Mouse (Mus musculus) small intestine, adult 2 months (tissue): ENCODE data around the gene Bace2. TPM values are rescaled to one million over a fixed set of nuclear protein-coding genes. Genes with fewer than 3 reads are reported as not detected.

ENCODE experiments used
- H3K27ac ChIP-seq: fragments of 200-500 bp; 2 replicates; pipeline ENCODE4 v1.5.1; 2012; ENCODE audit warnings: low read depth, low read length, control low read depth, inconsistent platforms; ENCODE audit not compliant: insufficient read depth
- H3K27me3 ChIP-seq: fragments of 200-500 bp; 2 replicates; pipeline ENCODE4 v1.6.1; 2012; ENCODE audit warnings: mild to moderate bottlenecking, moderate library complexity, low read length, inconsistent platforms; ENCODE audit not compliant: control insufficient read depth, insufficient read depth
- H3K36me3 ChIP-seq: fragments of 200-500 bp; 2 replicates; pipeline ENCODE4 v1.6.1; 2012; ENCODE audit warnings: mild to moderate bottlenecking, low read length, control low read depth, inconsistent platforms; ENCODE audit not compliant: control insufficient read depth, insufficient read depth
- H3K4me1 ChIP-seq: fragments of 200-500 bp; 2 replicates; pipeline ENCODE4 v1.6.1; 2012; ENCODE audit warnings: low read length, inconsistent platforms, mixed read lengths; ENCODE audit not compliant: control insufficient read depth, insufficient read depth, insufficient read length
- H3K4me3 ChIP-seq: fragments of 200-500 bp; 2 replicates; pipeline ENCODE4 v1.5.1; 2012; ENCODE audit warnings: low read depth, mild to moderate bottlenecking, control low read depth, inconsistent platforms, low read length, moderate library complexity
- CTCF ChIP-seq: fragments of 200-500 bp; IDR thresholded peaks from 2 replicates; pipeline ENCODE4 v1.5.1; 2012; ENCODE audit warnings: low read depth, mild to moderate bottlenecking, control low read depth, inconsistent platforms, low read length, moderate library complexity, mixed read lengths; ENCODE audit not compliant: insufficient replicate concordance, insufficient read length; ENCODE audit errors: extremely low read depth
- POLR2A ChIP-seq: fragments of 200-500 bp; IDR thresholded peaks from 2 replicates; pipeline ENCODE4 v1.6.1; 2012; ENCODE audit warnings: low read depth, mild to moderate bottlenecking, control low read depth, inconsistent platforms, low read length, moderate library complexity
- WGBS: fragments of 180-500 bp; shearing (Covaris S2); methylation state at CpG from one replicate; pipeline ENCODE4 v1.1.7; 2018; 5-methylcytosine and 5-hydroxymethylcytosine counted together
- polyA plus RNA-seq: library from polyadenylated mRNA; depleted of rRNA; stranded (reverse); fragments of >200 nt; gene quantifications from 2 replicates; pipeline ENCODE4 v1.2.3, GENCODE M21; 2012

The Bace2 gene
- polyA plus RNA-seq, 1 experiment: 2.0 TPM

DNA sequence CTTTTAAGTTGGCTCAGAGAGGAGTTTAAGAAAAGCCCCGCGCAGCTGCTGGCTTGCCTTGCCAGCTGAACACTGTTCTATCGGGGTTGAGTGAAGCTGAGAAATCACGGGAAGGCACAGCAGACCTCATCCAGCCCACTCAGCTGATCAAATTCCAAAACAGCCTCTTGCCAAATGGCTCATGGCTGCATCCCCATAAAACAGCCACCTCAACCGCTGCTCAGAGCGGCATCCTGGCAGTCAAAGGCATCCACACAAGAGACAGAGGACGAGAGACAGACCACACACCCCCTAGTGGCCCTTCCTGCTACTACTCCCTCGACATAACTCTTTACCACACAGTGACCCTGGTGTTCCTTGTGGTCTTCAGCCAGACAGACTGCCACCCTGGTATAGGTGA lies 30.6 kb upstream of the Bace2 start:
- H3K4me3 ChIP-seq: no peak overlapping the region
- 42% methylated on average over 8 of the region's 8 CpGs for WGBS
- peak; percentile 51; the same call in 1 of the 2 replicates for TF ChIP-seq CTCF
- no peak for TF ChIP-seq POLR2A
- H3K27ac ChIP-seq: no peak overlapping the region
- no peaks in the 10 kb centered on the region for H3K27me3 ChIP-seq
- no peaks in the 10 kb centered on the region for H3K4me1 ChIP-seq
- H3K36me3 ChIP-seq: no peaks in the 10 kb centered on the region

DNA sequence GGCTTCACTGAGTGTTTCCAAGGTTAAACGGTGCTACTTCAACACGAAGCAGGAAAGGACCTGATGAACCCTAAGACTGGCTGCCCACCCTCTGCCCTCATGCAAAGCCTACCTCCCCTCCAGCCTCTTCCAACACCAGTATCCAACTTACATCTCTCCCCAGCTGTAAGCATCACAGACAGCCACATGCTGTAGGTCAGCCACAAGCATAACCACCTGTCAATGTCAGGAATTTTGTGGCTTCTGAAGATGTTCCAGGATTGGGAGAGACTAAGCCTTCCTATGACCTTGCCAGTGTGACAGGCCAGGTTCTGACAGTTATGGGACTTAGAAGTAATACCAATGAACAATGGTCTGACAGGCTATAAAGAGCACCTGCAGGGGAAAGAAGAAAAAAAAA lies 27.9 kb upstream of the Bace2 start:
- H3K4me1 ChIP-seq: no peaks in the 10 kb centered on the region
- no peak overlapping the region for H3K27ac ChIP-seq
- 76% methylated on average over 2 of the region's 2 CpGs for WGBS
- no peaks in the 10 kb centered on the region for H3K36me3 ChIP-seq
- TF ChIP-seq POLR2A: no peak
- no peak for TF ChIP-seq CTCF
- H3K27me3 ChIP-seq: no peaks in the 10 kb centered on the region
- no peak overlapping the region for H3K4me3 ChIP-seq

DNA sequence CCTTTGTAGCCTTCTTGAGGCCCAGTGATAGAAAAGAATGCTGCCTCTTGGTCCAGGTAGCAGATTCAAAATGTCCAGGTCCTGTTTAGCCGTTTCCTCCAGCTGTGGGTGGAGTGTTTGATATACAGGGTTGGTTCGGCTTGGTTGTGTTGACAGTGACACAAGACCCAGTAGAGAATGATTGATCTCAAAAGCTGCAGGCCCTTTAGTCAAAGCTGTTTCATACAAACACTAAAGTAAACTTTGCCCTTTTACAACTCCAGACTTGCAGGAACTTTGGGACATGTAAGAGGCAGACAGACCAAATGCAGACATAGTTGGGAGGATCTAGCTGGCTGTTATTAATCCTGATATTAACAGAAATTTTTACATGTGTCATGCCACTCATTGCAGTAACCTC lies 3.5 kb upstream of the Bace2 start:
- TF ChIP-seq CTCF (no peak), POLR2A (no peak)
- Histone ChIP-seq H3K4me3 (no peak overlapping the region), H3K36me3 (no peaks in the 10 kb centered on the region), H3K4me1 (peaks cover 6% of the 10 kb centered on the region; the same call in 1 of the 2 replicates), H3K27me3 (no peaks in the 10 kb centered on the region), H3K27ac (no peak overlapping the region)
- 26% methylated on average over 2 of the region's 2 CpGs for WGBS

DNA sequence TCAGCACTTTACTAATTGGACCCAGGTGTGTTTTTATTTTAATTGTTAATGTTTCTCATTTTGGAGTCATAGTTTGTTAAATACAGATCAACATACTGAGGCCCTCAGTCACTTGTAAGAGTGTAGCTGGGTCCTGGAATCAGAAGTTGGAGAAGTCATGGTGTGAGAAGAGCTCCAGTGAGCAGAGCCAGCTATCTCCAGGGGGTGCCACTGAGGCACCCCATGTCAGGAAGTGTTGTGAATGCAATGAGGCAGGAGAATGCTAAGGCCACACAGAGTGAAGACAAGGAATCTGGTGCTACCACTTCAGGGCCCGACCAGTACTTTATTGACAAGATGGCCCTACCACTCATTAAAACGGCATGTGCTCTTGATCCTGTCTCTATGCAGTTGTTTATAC lies 1.9 kb upstream of the Bace2 start:
- 93% methylated on average over 2 of the region's 2 CpGs for WGBS
- Histone ChIP-seq H3K4me3 (no peak overlapping the region), H3K36me3 (no peaks in the 10 kb centered on the region), H3K27me3 (no peaks in the 10 kb centered on the region), H3K4me1 (peaks cover 6% of the 10 kb centered on the region; the same call in 1 of the 2 replicates), H3K27ac (no peak overlapping the region)
- no peak for TF ChIP-seq POLR2A

DNA sequence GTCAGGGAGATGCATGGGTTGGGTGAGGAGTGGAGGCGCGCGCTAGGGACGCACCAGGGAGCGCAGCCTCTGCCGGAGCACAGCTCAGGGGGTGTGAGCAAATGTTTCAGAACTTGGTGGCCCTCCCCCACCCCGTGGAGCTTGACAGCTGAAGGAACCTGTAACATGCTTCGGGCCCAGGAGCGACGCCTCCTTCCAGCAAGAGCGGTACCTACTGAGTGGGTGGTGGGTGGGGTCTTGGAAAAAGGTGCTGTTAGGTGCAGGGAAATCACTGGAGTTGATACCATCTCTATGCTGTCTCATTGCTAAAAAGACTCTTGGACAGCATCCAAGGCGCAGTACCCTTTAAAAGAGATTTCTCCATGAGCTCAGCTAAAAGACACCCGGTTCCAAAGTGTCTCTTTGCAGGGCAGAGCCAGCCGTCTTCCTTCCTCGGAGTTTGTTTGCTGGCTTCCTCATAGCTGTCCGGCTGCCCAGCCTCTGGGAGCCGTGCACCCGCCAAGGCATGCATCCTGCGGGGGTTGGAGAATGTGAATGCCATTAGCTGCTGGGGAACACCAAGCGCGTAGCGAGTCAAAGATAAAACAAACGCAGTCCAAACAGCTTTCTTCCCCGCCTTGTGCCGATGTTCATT lies 763 bp downstream of the Bace2 start:
- 2% methylated on average over 25 of the region's 25 CpGs for WGBS
- H3K27me3 ChIP-seq: no peaks in the 10 kb centered on the region
- peak overlapping the region; percentile 59 for H3K4me3 ChIP-seq
- H3K36me3 ChIP-seq: no peaks in the 10 kb centered on the region
- no peak overlapping the region for H3K27ac ChIP-seq
- TF ChIP-seq CTCF (no peak), POLR2A (no peak; the same call in 1 of the 2 replicates)
- H3K4me1 ChIP-seq: peaks cover 8% of the 10 kb centered on the region; the same call in 1 of the 2 replicates

DNA sequence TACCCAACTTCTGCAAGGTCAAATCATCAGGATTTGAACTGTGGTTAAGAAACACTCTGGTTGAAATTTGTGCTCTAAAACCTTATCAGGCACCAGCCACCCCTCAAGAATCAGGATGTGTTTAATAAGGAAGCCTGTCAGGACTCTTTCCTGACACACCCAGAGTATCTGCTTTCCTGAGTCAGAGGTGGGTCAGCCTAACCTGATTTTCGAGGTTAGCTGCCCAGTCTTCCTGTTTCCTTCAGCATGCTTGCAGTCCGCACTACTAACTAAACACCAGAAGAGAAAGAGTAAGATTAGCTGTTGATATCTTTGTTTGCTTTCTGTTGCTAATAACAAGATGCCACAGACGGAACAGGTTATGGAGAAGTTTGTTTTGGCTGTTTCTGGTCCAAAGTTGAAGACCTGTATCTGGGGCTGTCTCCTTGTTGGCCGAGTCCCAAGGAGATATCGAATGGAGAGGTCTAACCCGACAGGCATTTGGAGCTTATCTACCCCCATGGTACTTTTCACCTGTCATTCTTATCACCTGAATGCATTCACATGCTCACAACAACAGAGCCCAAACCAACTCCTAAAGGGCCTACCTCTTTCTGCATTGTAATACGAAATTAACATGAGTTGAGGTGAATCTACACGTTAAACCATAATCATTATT lies 5.8 kb downstream of the Bace2 start:
- no peaks in the 10 kb centered on the region for H3K36me3 ChIP-seq
- no peaks in the 10 kb centered on the region for H3K27me3 ChIP-seq
- no peak overlapping the region for H3K4me3 ChIP-seq
- no peak overlapping the region for H3K27ac ChIP-seq
- no peak for TF ChIP-seq CTCF
- TF ChIP-seq POLR2A: no peak
- H3K4me1 ChIP-seq: 0 out of 2 replicates have a peak, but pooled peaks cover 3% of the 10 kb centered on the region
- 22% methylated on average over 8 of the region's 8 CpGs for WGBS

DNA sequence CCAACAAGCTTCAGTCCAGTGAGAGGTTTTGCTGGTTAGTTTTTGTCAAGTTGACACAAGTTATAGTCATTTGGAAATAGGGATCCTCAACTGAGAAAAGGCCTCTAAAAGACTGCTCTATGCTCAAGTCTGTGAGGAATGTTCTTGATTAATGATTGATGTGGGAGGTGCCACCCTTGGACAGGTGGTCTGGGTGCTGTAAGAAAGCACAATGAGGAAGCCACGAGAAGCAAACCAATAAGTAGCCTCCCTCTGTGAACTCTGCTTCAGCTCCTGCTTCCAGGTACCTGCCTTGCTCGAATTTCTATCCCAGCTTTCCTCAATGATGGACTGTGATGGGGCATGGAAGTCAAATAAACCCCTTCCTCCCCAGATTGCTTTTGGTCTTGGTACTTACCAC lies 9.6 kb downstream of the Bace2 start:
- Histone ChIP-seq H3K27me3 (no peaks in the 10 kb centered on the region), H3K4me1 (peaks cover 3% of the 10 kb centered on the region; the same call in 1 of the 2 replicates), H3K36me3 (no peaks in the 10 kb centered on the region), H3K4me3 (no peak overlapping the region), H3K27ac (no peak overlapping the region)
- WGBS: 5% methylated on average over 2 of the region's 2 CpGs
- no peak for TF ChIP-seq POLR2A
- TF ChIP-seq CTCF: no peak

DNA sequence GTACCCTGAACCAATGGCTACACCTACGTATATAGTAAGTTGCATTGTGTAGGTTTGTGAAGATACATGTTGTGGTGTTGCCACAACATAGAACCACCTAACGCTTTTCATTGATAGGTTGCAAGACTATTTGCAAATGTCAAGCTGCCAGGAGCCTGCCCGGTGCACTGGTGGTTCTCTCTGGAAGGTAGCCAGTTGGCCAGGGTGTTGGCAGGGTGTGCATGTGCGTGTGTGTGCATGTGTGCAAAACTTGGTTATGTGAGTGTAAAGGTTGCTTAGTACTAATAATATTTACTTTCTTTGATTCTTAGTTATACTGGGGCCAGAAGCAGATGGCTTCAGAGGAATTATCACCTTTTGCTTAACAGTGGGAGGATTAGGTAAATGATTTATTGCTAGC lies 13.7 kb downstream of the Bace2 start:
- no peak overlapping the region for H3K27ac ChIP-seq
- H3K36me3 ChIP-seq: no peaks in the 10 kb centered on the region
- WGBS: 23% methylated on average over 4 of the region's 4 CpGs
- H3K27me3 ChIP-seq: no peaks in the 10 kb centered on the region
- no peak overlapping the region for H3K4me3 ChIP-seq
- no peak for TF ChIP-seq CTCF
- TF ChIP-seq POLR2A: no peak
- H3K4me1 ChIP-seq: no peaks in the 10 kb centered on the region; the same call in 1 of the 2 replicates
